Mouse (Mus musculus) B cell, adult 62 days (primary cell): ENCODE measurements around the gene Fdxacb1. TPM values are rescaled to one million over a fixed set of nuclear protein-coding genes. Genes with fewer than 3 reads are reported as not detected.

Experiments used
- total RNA-seq: library from RNA; stranded (reverse); gene quantifications from 4 replicates; pipeline ENCODE4 v1.2.4, GENCODE M21; 2023

Gene Fdxacb1
- 17.6 to 21.2 TPM (median 19.4 TPM) in 4 replicates for total RNA-seq

GRCm38 (mm10) chr9:50768107-50769002 is at the start of gene Fdxacb1:
Fdxacb1 (plus strand) TSS chr9:50768236.

GRCm38 (mm10) chr9:50738914-50739870 is 28.8 kb upstream of the Fdxacb1 start, which contains the start of gene Dixdc1:
Dixdc1 (minus strand) TSS chr9:50739517.

GRCm38 (mm10) chr9:50746214-50746677 is 21.8 kb upstream of the Fdxacb1 start, which contains the start of gene 2310030G06Rik:
2310030G06Rik (minus strand) TSS chr9:50746536.

DNA sequence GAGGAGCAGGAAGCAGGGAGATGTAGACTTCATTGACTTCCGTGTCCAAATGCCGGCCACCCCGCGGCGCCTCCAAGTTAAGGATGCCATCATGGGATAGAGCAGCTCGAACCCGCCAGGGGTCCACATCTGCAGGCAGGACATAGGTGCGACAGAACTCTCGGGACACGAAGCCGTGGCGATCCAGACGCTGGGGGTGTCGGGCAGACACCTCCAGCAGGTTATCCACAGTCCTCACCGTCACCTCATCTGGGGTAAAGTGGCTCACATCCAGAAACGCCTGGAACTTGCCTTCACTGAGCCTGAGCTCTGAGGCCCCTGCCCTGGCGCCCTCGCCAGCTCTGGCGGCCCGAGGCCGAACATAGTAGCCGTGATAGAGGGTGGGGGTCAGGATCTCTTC is 16.7 kb upstream of the Fdxacb1 start, which contains the start of gene Cryab:
Cryab (plus strand) TSS at position 3 of the 400 bp plus-strand sequence.

GRCm38 (mm10) chr9:50752054-50752602 is 15.9 kb upstream of the Fdxacb1 start, which contains the start of gene Hspb2:
Hspb2 (minus strand) TSS chr9:50752354.

GRCm38 (mm10) chr9:50774991-50775612 is 7.1 kb downstream of the Fdxacb1 start, which contains the start of the genes Alg9 and 1110032A03Rik:
Alg9 (plus strand) TSS chr9:50775019.
1110032A03Rik (minus strand) TSS chr9:50775520.

Other genes starting within 250 kb of the Fdxacb1 start
- gene Pts, start 239.5 kb upstream of the Fdxacb1 start, total RNA-seq: 50.6 to 59.8 TPM (median 56.2 TPM) in 4 replicates
- 19.4 to 25.3 TPM (median 21.9 TPM) in 4 replicates for gene Il18, start 213.4 kb upstream of the Fdxacb1 start, total RNA-seq
- gene Bco2, start 213.1 kb upstream of the Fdxacb1 start, total RNA-seq: 2.8 to 4.0 TPM (median 3.4 TPM) in 4 replicates
- not detected in 4 replicates for gene Tex12, start 206.9 kb upstream of the Fdxacb1 start, total RNA-seq
- 48.6 to 58.1 TPM (median 54.7 TPM) in 4 replicates for gene Sdhd, start 164.4 kb upstream of the Fdxacb1 start, total RNA-seq
- 52.9 to 54.8 TPM (median 54.1 TPM) in 4 replicates for gene Timm8b, start 164.3 kb upstream of the Fdxacb1 start, total RNA-seq
- 0.49 to 1.3 TPM (median 0.75 TPM) in 4 replicates for gene Pih1d2, start 150.9 kb upstream of the Fdxacb1 start, total RNA-seq
- 26.2 to 33.0 TPM (median 28.9 TPM) in 4 replicates for gene Nkapd1, start 150.8 kb upstream of the Fdxacb1 start, total RNA-seq
- gene Dlat, start 108.5 kb upstream of the Fdxacb1 start, total RNA-seq: 17.2 to 28.0 TPM (median 25.0 TPM) in 4 replicates
- not detected in 4 replicates for gene Dixdc1, start 28.7 kb upstream of the Fdxacb1 start, total RNA-seq
- not detected in 4 replicates for gene 2310030G06Rik, start 21.7 kb upstream of the Fdxacb1 start, total RNA-seq
- gene Cryab, start 16.9 kb upstream of the Fdxacb1 start, total RNA-seq: 0.85 TPM in 1 of 4 replicates, not detected in the others
- not detected in 4 replicates for gene Hspb2, start 15.9 kb upstream of the Fdxacb1 start, total RNA-seq
- gene Alg9, start 6.8 kb downstream of the Fdxacb1 start, total RNA-seq: 21.3 to 29.7 TPM (median 25.0 TPM) in 4 replicates
- 24.8 to 31.6 TPM (median 29.4 TPM) in 4 replicates for gene 1110032A03Rik, start 7.3 kb downstream of the Fdxacb1 start, total RNA-seq
- 42.9 to 47.9 TPM (median 46.1 TPM) in 4 replicates for gene Ppp2r1b, start 77.1 kb downstream of the Fdxacb1 start, total RNA-seq
- 37.7 to 42.4 TPM (median 39.7 TPM) in 4 replicates for gene Sik2, start 240.8 kb downstream of the Fdxacb1 start, total RNA-seq